Mouse (Mus musculus): Measurements from ENCODE around the gene Ada.

DNA sequence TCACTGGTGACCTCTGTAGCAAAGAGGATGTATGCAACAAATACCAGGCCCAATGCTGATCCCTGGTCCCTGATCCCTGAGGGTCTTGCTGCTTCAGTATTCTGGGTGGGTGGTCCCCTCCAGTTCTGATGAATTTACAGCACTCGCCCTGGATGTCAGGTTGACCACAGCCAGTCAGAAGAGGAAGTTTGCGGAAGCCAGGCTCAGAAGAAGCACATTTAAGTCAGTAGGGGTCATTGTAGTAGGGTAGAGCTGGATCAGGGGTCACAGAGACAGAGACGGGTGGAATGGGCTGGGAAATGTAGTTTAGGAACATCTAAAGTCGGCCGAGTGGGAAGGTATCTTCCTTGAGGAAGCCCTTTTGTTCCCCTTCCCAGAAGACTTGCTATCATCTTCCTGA, 4.2 kb upstream of the Ada start:
- TF ChIP-seq CTCF (IDR thresholded peaks at IDR 0.05; ENCODE audit: low read depth) (no peak), EP300 (IDR thresholded peaks at IDR 0.05; ENCODE audit: low read depth) (no peak)
